Mouse (Mus musculus): ENCODE measurements around the gene Rin2. TPM values are rescaled to one million over a fixed set of nuclear protein-coding genes. Genes with fewer than 3 reads are reported as not detected.

The Rin2 gene
- total RNA-seq (2021), result 10 to 100 TPM; 20.5 to 25.9 TPM

GRCm38 (mm10) chr2:145675142-145675755 is at the start of gene Rin2:
Gene Rin2, plus strand, starts transcription at chr2:145675215.
- peak; percentile 51 for DNase-seq (ENCODE audit: low spot score)
- intact Hi-C loops (cut with DNase I), result no loop called here

DNA sequence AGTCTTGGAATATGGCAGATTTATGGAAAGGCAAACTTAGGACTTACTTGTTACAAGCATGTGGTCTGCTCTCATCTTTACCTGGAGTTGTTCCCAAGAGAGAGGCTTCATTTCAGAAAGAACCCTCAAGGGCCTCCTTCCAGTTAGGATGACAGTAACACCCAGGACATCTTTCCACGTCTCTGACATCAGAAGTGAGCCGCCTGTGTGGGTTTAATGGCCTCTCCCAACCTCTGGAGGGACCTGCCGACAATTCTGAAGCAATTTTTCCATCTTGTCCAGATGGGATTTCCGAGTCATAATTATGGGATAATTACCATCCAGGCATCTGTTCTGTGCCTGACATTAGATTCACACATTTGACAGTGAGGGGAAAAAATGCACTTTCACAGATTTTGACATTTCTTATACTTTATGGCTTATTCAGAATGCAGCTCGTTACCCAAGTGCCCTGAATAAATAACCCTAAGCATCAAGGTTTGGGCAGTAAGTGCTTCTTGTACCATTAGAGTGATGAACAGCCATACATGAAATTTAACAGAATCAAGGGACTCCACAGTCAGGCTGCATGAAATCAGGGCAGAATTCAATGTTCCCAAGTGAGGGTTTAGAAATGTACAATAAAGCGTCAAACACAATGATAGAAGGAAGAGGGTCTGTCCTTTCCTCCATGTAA is 43.8 kb upstream of the Rin2 start:
- DNase-seq (ENCODE audit: low spot score), result no peak
- intact Hi-C loops (cut with DNase I), result no loop called here

- DNase-seq (ENCODE audit: low spot score), result no peak
- intact Hi-C loops (cut with DNase I), result no loop called here
Observed at GRCm38 (mm10) chr2:145631799-145632174, 43.2 kb upstream of the Rin2 start.

GRCm38 (mm10) chr2:145633811-145634210 is 41.2 kb upstream of the Rin2 start:
- intact Hi-C loops (cut with DNase I), result no loop called here
- no peak for DNase-seq (ENCODE audit: low spot score)

DNA sequence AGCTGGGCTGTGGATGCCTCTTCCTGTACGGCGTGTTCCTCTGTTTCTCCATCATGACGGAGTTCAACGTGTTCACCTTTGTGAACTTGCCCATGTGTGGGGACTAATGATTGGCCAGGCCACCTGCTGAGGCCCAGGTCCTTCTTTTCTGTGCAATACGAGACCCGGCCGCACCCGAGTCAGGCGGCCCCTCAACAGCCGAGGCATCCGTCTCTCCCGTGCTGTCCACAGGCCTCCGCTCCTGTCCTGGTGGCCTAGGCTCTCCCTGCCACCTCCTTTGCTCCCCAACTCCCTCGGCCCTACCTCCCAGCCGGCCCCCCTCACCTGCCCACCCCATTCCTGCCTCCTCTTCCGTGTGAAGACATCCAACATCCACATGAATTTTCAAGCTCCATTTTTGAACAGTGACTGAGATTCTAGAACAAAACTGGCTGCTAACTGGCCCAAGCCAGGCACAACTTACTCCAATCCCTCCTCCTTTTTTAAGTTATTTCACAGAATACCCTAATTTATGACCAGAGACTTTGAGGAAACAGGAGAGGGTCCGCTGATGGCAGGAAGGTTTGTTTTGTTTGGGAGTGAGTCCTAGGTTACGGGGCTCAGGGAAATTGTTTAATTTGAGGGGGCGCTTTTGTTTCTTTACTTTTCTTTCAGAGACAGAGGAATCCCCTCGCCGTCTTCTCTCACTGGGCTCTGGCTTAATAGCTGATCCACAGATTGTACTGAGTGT is 34.6 kb upstream of the Rin2 start:
- DNase-seq (ENCODE audit: low spot score), result no peak
- intact Hi-C loops (cut with DNase I), result no loop called here

GRCm38 (mm10) chr2:145655373-145655960 is 19.5 kb upstream of the Rin2 start:
- no peak for DNase-seq (ENCODE audit: low spot score)
- intact Hi-C loops (cut with DNase I), result no loop called here

GRCm38 (mm10) chr2:145656121-145656520 is 18.9 kb upstream of the Rin2 start:
- no peak for DNase-seq (ENCODE audit: low spot score)
- intact Hi-C loops (cut with DNase I), result no loop called here

DNA sequence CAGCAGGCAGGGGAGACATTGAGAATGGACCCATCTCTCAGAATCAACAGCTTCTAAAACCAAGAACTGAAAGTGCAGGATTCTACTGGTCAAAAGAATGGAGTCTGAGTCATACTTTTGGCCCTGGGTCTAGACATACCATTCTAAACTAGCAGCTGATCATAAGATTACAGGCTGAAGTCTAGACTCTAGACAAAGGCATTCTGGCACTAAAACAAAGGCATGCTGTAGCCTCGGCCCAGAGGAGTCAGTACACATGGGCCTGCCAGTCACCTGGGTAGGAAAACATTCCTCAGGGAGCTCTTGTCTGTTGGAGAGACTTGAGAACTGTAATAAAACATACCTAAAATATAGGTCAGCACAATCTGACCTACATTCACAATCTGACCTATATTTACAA is 18.3 kb upstream of the Rin2 start:
- intact Hi-C loops (cut with DNase I), result no loop called here
- no peak for DNase-seq (ENCODE audit: low spot score)

GRCm38 (mm10) chr2:145661242-145661641 is 13.8 kb upstream of the Rin2 start:
- intact Hi-C loops (cut with DNase I), result no loop called here
- no peak for DNase-seq (ENCODE audit: low spot score)

DNA sequence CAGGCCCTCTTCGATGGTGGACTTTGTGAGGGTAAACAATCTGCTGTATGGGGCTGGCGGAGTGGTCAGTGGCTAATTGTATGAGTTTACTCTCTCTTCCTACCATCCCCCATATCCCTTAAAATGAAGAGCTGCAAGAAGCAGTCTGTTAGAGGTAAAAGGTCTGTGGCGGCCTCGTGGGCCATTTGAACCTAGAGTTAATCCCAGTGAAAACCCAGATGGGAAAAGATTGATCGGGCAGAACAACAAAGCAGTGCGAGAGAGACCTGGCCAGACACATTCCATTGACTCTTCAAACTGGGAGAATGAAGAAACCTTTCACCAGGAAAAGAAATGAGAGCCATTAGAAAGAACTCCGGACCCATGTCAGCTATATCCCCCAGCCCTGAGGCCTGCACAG is 11.1 kb upstream of the Rin2 start:
- no peak for DNase-seq (ENCODE audit: low spot score)
- intact Hi-C loops (cut with DNase I), result no loop called here

- intact Hi-C loops (cut with DNase I), result no loop called here
Observed at GRCm38 (mm10) chr2:145664311-145664710, 10.7 kb upstream of the Rin2 start.

DNA sequence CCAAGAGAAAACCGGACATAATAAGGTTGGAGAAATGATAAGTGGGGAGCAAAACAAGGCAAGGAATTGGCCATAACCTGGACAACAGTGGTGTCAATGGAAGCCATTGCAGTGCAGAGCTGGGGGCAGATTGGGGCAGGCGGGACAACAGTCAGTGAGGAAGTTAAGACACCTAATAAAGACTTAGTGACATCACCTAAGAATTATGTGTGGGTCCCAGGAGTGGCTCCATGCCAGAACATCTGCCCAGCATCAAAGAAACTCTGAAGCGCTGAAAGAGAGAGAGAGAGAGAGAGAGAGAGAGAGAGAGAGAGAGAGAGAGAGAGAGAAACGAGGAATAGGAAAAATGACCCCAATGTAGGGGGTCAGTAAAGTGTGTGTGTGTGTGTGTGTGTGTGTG is 6.9 kb upstream of the Rin2 start:
- intact Hi-C loops (cut with DNase I), result no loop called here
- no peak for DNase-seq (ENCODE audit: low spot score)

More at GRCm38 (mm10) chr2:145664311-145664710, 10.7 kb upstream of the Rin2 start:
- no peak for DNase-seq (ENCODE audit: low spot score)

DNA sequence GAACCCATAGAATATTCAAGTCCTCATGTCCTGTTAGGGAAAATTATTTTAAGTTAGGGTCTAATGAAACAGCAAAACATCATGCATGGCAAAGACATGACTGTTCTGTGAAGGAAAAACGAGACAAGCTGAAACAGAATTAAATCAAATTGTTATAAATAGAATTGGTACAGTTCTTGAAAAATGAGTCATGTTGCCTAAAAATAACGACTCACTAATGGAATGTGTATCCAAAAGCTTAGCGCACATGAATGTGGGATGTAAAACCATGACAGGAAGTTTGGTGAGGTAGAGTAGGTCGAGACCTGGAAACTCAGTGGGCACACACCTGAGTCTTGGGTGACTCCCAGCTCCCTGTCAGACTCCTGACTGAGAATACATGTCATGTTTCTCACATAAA is 4.9 kb upstream of the Rin2 start:
- intact Hi-C loops (cut with DNase I), result no loop called here
- no peak for DNase-seq (ENCODE audit: low spot score)

DNA sequence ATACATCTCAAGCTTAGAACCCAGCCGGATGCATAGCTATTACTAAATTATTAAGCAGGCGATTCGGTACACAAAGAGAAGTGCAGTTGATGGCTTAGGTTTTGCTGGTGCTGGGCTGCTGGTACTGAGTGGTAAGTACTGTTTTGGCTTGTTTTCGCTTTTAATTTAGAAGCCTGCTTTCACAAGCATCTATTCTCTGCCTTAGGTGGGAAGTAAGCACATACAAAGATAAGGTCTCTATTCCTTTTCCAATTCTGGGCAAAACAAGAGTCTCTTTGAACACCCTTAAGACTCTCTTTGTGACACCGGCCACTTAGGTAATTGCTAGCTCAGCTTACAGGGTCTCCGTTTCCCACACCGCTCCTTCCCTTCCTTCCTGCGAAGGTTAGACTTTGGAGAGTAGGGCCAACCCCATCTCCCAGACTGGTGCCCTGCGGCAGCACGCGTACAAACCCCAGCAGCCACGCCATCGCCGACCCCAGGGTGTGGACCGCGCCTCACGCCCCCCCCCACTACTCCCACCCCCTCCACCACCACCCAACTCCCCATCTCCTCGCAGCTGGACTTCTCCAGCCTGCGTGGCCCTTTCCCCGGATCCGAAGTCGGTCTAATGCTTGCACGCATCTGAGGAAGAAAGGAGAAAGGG is 396 bp upstream of the Rin2 start:
- intact Hi-C loops (cut with DNase I), result no loop called here
- no peak for DNase-seq (ENCODE audit: low spot score)

DNA sequence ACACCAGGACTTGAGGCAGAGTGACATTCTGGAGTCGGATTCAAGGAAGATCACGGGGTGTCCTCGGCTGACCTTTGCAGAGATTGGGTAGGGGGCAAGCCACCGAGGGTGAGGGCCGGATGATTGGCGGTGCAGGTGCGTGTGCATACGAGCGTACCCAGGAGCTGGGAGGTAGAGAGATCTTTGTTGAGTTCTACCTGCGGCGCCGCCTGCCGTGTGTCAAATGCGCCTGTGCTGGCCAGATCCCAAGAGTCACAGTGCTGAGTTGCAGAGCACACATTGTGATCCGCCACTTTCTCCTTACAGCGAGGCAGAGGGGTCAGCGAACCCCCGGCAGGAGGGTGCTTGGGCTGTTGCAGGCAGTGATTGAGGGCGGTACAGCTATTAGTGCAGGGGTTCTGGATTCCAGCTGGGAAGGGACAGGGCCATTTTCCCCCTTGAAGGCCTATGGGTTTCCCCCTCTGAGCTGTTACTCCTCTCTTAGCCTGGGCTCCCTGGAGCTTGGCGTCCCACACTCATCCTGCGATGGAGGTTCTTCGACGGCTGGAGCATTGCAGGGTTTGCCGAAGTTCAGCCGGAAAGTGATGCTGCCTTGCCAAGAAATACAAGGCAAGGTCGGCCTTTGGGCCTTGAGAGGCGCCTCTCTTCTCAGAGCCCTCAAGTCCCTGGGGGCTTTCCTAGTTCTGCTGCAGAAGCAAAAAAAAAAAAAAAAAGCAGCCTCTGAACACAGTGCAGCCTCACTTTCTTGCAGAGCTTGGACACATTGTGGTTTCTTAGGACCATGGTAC is 935 bp downstream of the Rin2 start:
- no peak for DNase-seq (ENCODE audit: low spot score)
- intact Hi-C loops (cut with DNase I), result no loop called here

- intact Hi-C loops (cut with DNase I), result no loop called here
- DNase-seq (ENCODE audit: low spot score), result no peak
Observed at GRCm38 (mm10) chr2:145676544-145676925, 1.5 kb downstream of the Rin2 start.

DNA sequence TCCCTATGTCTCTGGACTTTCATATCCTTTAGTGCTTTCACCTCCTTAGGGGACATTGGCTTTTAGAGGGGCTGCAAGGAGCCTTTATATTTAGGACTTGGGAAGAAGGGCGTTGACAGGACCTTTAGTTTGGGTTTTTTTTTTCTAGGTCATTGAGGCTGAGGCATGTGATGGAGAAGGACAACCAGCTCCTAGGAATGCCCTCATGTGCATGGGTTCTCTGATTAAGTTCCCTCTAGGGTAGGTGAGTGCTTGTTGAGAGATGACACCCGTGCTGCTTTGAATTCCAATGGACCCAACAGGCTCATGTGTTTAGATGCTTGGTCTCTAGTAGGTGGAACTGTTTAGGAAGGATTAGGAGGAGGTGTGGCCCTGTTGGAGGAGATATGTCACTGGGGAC is 1.9 kb downstream of the Rin2 start:
- no peak for DNase-seq (ENCODE audit: low spot score)
- intact Hi-C loops (cut with DNase I), result no loop called here

DNA sequence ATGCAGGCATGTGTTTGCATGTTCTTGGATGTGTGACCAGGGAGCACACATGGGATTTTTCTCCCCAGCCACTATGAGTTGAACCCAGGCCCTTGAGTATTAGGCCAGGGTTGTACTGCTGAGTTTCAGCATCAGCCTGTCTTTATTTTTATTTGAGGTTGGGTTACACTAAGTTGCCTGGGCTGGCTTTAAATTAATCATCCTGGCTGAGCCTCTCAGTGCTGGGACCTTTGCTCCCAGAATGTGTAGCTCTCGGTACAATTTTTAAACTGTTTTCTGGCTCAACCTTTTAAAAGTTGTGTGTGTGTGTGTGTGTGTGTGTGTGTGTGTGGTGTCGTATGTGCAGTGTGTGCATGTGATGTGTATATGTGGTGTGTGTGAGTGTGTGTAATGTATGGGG is 5.1 kb downstream of the Rin2 start:
- intact Hi-C loops (cut with DNase I), result no loop called here
- DNase-seq (ENCODE audit: low spot score), result no peak

DNA sequence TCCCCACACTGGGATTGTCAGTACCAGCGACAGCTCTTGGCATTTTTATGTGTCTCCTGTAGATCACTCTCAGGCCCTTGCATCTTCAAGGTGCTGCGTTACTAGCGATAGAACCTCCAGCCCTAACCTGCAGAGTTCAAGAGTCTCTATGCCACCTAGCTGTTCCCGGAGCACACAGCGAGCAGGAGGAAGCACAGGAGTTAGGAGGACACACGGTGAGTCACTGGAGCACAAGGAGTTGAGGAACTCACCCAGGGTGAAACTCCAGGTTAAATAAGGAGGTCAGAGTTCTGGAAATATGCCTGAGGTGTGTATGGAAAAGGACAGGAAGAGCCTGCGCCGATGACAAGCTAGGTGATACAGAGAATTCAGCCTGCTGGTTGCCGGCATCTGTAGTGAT is 5.7 kb downstream of the Rin2 start:
- intact Hi-C loops (cut with DNase I), result no loop called here
- DNase-seq (ENCODE audit: low spot score), result no peak

DNA sequence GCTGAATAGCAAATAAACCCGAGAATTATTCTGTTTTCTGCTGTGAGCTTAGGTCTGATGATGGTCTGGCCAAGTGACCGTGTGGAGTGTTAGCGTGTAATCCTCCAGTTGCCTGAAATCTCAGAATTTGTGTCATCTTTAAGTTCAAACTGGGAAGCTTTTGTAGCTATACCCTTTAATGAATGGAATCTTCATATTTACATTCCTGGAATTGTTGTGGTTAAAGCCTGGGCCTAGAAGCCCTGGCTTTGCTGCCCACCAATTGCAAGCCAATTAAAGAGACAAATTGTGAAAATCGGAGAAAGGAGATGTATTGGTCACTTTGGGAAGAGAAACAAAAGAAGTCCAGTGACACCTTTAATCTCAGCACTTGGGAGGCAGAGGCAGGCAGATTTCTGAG is 6.6 kb downstream of the Rin2 start:
- intact Hi-C loops (cut with DNase I), result no loop called here
- DNase-seq (ENCODE audit: low spot score), result no peak
